Mouse (Mus musculus) erythroblast, embryonic 14.5 days (primary cell): Measurements from ENCODE around the gene Fam53b.

Source experiments
- GATA1 ChIP-seq: IDR thresholded peaks from 2 replicates; pipeline ENCODE4 v1.6.1; 2012; ENCODE audit warnings: low read length, inconsistent platforms, mixed read lengths
- TAL1 ChIP-seq: IDR thresholded peaks from 3 replicates; pipeline ENCODE4 v1.6.1; 2012; ENCODE audit warnings: low read length, inconsistent platforms, mixed read lengths

- TF ChIP-seq GATA1 (no peak), TAL1 (no peak)
Observed at GRCm38 (mm10) chr7:132703515-132704309, 110.0 kb downstream of the Fam53b start.
